Mouse (Mus musculus): ENCODE results near the gene Cped1. TPM values are rescaled to one million over a fixed set of nuclear protein-coding genes. Genes with fewer than 3 reads are reported as not detected.

Gene Cped1
- 1 to 10 TPM in 1 of 2 experiments, under 1 TPM in 1; 0.13 to 1.1 TPM for total RNA-seq (2023)

DNA sequence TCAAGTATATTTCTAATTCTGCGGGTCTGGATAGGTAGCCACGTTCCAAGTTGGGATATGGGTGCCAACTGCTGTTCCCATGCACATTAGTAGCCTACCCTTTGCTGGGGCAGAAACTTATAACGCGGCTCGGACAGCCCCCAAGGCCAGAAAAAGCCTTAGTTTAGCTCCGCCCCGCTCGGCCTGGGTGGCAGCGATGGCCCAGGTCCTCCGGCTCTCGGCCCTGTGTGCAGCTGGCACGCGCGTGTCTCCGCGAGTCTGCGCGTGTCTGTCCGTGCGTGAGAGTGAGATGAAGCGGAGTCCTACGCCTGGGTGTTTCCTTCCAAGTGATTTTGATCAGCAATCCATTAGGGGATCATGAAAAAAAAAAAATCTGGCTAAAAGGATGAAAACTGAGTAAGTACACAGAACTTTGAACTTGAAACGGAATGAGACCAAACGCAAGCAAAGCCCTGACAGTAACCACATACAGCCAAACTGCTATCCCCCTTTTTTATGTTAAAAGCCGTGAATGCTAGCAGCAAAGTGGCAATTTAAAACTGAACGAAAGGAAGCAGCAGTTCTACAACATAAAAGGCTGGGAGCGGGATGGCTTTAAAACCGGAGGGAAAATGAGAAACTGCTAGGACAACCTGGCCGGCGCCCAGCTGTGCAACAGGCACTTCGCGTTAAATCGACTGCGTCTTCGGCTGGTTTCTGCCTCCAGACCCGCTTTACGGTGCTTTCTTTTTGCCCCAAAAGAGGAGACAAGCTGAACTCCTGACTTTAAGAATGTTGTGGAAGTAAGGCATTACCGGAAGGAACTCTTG, at the start of gene Cped1:
TSS of gene Cped1 (plus strand) at position 185 of the 809 bp plus-strand sequence.

GRCm38 (mm10) chr6:21949226-21949731, 36.4 kb upstream of the Cped1 start, which contains the start of gene Ing3:
Ing3 (plus strand) TSS chr6:21949571.

DNA sequence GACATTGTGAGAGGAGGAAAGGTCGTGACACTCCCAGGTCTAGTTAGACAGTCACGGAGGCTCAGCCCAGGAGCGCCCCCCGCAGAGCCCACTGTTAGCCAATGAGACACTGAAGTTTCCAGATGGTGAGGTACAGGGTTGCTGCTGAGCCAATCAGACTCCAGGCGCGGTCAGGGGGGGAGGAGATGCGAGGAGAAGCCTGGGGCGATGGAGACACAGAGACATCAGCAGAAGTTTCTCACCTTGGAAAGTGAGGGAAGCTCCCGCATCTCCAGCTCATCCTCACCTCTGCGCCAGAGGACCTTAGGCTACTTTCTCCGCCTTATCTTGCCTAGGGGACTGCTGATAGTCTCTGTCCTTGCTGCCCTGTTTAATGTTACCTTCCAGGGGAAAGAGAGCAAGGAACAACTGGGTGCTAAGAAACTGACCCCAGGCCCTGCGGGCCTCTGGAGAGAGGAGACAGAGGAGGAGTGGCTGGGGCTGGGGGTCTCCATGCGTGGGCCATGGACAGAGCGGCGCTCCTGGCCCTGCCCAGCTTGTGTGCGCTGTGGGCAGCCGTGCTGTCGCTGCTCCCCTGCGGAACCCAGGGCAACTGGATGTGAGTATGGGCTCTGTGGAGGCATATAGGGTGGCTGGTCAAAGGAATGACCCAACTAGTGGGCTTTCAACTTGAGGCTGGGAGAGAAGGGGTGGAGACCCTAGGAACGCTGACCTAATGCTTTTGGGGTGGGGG, 302.5 kb downstream of the Cped1 start, which contains the start of gene Wnt16:
TSS of gene Wnt16 (plus strand) at position 224 of the 733 bp plus-strand sequence.

Other genes starting within 250 kb of the Cped1 start
- gene Tspan12, start 133.4 kb upstream of the Cped1 start, total RNA-seq (2023): 1 to 10 TPM; 3.5 to 3.7 TPM
- gene Ing3, start 36.3 kb upstream of the Cped1 start, total RNA-seq (2023): 10 to 100 TPM; 65.3 to 69.0 TPM

Data from monocyte, adult 59 days (primary cell).